Mouse (Mus musculus) adrenal gland (tissue): ENCODE measurements around the gene Gm10447.

ENCODE experiments used
- intact Hi-C: fragments of 180-260 bp; cut with DNase I; formaldehyde crosslinking; loops from one replicate; pipeline ENCODE4 v1.15.1; 2025

Gm10447 gene

GRCm38 (mm10) chr11:53479171-53479782 is 22.4 kb upstream of the Gm10447 start:
- intact Hi-C loops: loop anchor here (10.0 kb wide), 1 partner anchor 256 kb away; no protein-coding TSS in a partner anchor

- intact Hi-C loops: loop anchor here (10.0 kb wide), 1 partner anchor 256 kb away; no protein-coding TSS in a partner anchor
Observed at GRCm38 (mm10) chr11:53478383-53479170, 21.7 kb upstream of the Gm10447 start.

DNA sequence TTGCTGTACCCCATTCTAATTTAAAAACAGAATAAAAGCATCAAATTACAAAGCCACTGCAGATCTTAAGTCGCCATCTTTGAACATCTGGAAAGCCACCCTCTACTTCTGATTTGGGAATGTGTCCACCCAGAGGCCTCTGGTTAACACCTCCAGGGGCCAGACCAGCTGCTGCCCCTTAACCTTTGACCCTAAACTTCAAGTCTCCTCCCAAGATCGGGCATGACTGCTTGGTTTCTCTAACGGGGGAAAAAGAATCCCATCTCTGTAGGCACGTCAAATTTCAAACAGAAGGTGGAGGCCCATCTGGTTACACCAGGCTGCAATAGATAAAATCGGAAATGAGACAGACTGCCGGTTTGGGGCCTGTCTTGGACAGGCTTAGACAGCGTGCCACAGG is 20.9 kb upstream of the Gm10447 start:
- intact Hi-C loops: loop anchor here (10.0 kb wide), 1 partner anchor 257 kb away; no protein-coding TSS in a partner anchor

GRCm38 (mm10) chr11:53475620-53476019 is 18.7 kb upstream of the Gm10447 start:
- intact Hi-C loops: loop anchor here (10.0 kb wide), 1 partner anchor 259 kb away; no protein-coding TSS in a partner anchor

DNA sequence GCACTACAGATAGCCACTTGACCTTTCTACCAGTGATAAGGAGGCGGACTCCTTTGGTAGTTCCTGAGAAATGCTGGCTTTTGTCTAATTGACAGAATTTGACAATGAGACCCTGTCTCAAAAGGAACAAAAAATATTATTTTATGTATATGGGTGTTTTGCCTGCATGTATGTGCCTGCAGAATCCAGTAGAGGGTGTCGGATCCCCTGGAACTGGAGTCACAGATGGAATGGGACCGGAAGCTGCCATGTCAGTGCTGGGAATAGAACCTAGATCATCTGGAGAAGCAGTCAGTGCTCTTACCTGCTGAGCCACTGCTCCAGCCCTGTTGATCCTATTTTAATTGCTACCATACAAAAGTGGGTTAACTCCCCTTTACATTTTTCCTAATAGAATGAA is 15.8 kb upstream of the Gm10447 start:
- intact Hi-C loops: loop anchor here (10.0 kb wide), 1 partner anchor 262 kb away; no protein-coding TSS in a partner anchor

GRCm38 (mm10) chr11:53469968-53470695 is 13.2 kb upstream of the Gm10447 start, which contains the start of gene Gm9837:
Gene Gm9837, minus strand, starts transcription at chr11:53470479.
- intact Hi-C loops: loop anchor here (10.0 kb wide), 2 partner anchors 55 to 265 kb away; no protein-coding TSS in a partner anchor

DNA sequence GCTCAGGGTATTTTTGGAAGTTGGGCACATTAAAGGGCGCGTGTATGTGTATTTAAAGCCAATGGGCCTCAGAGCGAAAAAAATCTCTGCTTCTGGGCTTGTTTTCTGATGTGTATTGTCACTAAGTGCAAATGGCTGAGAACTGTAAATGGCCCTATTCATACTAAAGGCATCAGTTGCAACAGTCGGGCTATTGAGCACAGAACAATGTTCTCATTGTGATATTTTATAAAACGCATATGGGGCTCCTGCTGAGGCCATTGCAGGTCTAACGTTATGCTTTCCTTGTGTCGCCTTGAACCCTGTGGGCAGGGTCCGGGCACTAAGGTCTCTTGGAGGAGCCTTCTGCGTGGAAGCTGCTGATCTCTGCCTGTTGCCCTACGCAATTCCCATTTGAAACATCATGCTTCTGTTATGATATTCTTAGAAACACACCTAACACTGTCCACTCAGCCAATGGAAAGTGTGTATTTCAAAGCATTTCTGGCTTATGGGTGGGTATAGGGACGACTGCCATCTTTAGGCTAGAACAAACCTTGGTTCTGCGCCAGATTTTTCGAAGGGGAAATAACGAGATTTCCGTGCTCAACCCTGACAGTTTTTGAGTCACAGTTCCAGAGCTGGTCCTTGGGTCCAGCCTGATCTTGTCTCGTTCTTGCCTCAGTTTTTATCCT is 12.5 kb upstream of the Gm10447 start:
- intact Hi-C loops: loop anchor here (10.0 kb wide), 1 partner anchor 55 kb away; no protein-coding TSS in a partner anchor

- intact Hi-C loops: loop anchor here (2.0 to 10.0 kb wide), 2 partner anchors 52 to 162 kb away; no protein-coding TSS in a partner anchor
Observed at GRCm38 (mm10) chr11:53466231-53466971, 9.5 kb upstream of the Gm10447 start.

GRCm38 (mm10) chr11:53463551-53464424 is 6.9 kb upstream of the Gm10447 start:
- intact Hi-C loops: loop anchor here (10.0 kb wide), 1 partner anchor 49 kb away; no protein-coding TSS in a partner anchor

GRCm38 (mm10) chr11:53461727-53462126 is 4.8 kb upstream of the Gm10447 start:
- intact Hi-C loops: loop anchor here (10.0 kb wide), 1 partner anchor 47 kb away; no protein-coding TSS in a partner anchor

GRCm38 (mm10) chr11:53460192-53460591 is 3.3 kb upstream of the Gm10447 start:
- intact Hi-C loops: loop anchor here (10.0 kb wide), 1 partner anchor 45 kb away; no protein-coding TSS in a partner anchor

- intact Hi-C loops: no loop called here
Observed at GRCm38 (mm10) chr11:53458996-53459395, 2.1 kb upstream of the Gm10447 start.

DNA sequence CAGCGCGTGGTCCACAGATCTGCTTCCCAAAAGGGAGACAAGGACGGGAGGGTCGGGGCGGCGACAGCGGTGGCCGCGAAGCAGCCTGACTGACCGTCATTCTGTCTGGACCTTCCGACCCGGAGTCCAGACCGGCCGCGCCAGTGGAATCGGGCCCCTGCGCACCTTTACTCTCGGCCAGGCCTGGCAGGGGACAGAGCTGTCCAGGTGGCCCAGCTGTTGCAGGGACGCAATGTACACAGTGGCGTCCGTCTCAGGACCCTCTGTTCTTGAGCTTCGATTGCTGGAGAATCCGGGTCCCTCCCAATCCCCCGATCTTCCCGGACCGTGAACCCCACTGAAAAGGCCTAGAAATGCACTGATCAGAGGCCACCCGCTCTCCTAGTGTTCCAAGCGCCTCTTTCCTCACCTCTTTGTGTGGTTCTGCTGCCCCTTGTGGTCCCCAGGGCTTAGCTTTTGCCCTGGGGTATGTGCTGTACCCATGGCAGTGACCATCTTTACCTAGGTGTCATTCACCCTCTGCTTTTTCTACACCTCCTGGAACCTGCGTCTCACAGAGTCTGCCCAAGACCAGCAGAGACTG is 553 bp upstream of the Gm10447 start:
- intact Hi-C loops: no loop called here

GRCm38 (mm10) chr11:53453031-53453430 is 3.9 kb downstream of the Gm10447 start:
- intact Hi-C loops: no loop called here

- intact Hi-C loops: no loop called here
Observed at GRCm38 (mm10) chr11:53452396-53452795, 4.5 kb downstream of the Gm10447 start.

DNA sequence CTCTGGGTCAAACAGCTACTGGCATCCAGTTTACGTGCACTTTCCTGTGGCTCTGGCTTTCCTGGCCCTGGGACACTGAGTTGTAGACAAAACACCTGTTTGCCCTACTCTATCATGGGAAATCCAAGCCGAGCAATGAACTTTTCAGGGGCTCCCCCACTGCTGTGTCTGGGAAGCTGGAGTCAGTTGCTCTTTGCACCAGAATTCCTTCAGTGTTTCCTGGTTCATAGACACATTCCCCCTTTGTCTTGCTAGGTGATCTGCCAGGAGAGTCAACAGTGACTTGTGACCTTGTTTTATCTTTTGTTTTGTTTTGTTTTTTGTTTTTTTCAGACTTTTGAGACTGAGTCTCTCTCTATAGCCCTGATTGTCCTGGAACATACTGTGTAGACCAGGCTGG is 5.5 kb downstream of the Gm10447 start:
- intact Hi-C loops: no loop called here

DNA sequence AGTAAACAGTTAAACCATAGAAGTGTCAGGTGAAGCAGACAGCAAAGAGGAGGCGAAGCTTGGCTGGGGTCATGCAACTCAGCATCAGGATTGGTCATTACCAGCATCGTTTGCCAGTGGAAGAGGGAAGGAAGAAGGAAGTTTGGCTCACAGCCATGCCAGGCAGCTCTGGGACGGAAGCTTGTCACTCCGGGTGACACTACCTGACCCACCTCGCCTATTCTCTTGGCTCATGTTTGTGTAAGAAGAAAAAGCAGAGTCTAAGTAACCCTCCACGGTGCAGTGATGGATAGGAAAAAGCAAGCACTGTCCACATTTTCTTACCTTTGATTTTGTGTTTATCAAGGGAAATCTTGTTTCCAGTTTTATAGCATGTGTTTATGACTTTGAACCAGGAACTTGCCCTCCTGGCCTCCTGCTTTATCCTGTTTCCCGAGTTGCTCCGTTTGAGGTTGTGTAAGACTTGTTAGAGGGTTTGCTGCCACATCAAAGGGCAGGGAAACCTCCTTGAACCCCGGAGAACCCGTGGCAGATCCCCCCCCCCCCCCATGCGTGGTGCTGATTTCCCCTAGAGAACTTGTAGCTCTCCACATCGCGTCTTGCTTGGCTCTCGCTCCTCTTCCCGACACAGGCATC is 6.7 kb downstream of the Gm10447 start:
- intact Hi-C loops: no loop called here

DNA sequence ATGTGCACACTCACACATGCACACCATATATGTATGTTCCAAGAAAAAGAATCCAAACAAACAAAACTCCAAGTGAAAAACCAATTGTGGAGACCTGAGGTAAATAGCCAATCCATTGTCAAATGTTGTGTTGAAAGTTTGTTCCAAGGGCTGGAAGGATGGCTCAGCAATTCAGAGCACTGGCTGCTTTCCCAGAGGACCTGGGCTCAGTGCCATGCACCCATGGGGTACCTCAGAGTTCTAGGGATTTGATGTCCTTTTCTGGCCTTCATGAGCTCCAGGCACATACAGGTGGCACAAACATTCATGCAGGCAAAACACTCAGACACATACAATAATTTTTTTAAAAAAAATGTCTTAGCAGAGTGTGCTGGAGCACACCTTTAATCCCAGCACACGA is 8.4 kb downstream of the Gm10447 start:
- intact Hi-C loops: no loop called here
